Mouse (Mus musculus): ENCODE results near the gene Arrdc4.

- TF ChIP-seq MYOG (IDR thresholded peaks at IDR 0.05; ENCODE audit: control insufficient read depth in 1 of 3, insufficient read depth in 1 of 3, insufficient read length in 2 of 3, low read depth in 2 of 3) (no peak), E2F4 (IDR thresholded peaks at IDR 0.05; ENCODE audit: insufficient read depth) (no peak), POLR2A (IDR thresholded peaks at IDR 0.05; ENCODE audit: insufficient read length, low read depth) (no peak), CEBPB (IDR thresholded peaks at IDR 0.05; ENCODE audit: insufficient read depth, poor library complexity, severe bottlenecking) (no peak)
These were observed 51.7 kb downstream of the Arrdc4 start for GRCm38 (mm10) chr7:68697313-68697712.

Data from myocyte (in vitro differentiated cells).